Mouse (Mus musculus): Measurements from ENCODE around the gene Polrmt. TPM values are rescaled to one million over a fixed set of nuclear protein-coding genes. Genes with fewer than 3 reads are reported as not detected.

The Polrmt gene
- total RNA-seq, 2 experiments from 2014 or later = 35.4 to 39.6 TPM

DNA sequence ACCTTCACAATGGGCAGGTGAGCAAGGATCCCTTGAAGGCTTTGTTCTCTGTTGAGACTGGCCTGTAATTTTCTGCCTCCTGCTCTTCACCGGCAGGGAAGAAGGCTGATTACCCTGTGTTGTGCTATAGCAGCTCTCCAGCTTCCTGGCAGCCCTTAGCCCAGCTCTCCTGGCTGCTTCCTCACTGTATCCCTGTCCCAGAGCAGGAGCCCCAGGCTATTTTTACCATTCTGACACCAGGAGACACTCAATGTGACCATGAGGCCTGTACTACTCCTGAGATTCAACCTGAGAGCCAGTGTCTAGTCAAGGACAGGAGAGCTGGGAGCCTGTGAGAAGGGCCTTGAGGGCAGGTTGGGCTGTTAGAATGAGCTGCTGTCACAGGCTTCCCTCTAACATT is 59.7 kb downstream of the Polrmt start:
- peak; percentile 53 for DNase-seq

DNA sequence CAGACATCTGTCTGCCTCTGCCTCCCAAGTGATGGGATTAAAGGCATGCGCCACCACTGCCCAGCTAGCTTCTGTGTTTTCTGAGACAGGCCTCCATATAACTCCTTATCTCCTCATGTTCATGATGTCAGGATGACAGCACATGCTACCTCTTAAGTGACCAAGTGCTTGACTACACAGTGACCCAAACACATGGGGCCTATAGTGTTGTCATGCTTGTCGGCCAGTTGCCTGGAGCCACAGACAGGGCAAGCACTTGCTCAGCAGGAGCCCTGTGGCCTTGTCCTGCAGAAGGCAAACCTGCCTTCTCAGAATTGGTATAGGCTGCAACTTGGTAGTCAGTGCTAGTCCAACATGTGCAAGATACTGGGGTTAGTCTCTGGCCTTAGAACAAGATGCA is 60.2 kb downstream of the Polrmt start:
- DNase-seq = no peak

Other genes starting within 250 kb of the Polrmt start
- gene Plpp2, start 212.8 kb downstream of the Polrmt start, total RNA-seq (2021) = 1 to 10 TPM; 5.7 to 6.0 TPM
- gene Mier2, start 191.4 kb downstream of the Polrmt start, total RNA-seq (2021) = 10 to 100 TPM; 19.7 to 21.9 TPM
- gene Theg, start 159.2 kb downstream of the Polrmt start, total RNA-seq (2021) = not detected
- gene C2cd4c, start 132.6 kb downstream of the Polrmt start, total RNA-seq (2021) = under 1 TPM; 0.10 to 0.11 TPM
- gene Shc2, start 108.7 kb downstream of the Polrmt start, total RNA-seq (2021) = 1 to 10 TPM; 3.2 to 3.7 TPM
- not detected for gene Odf3l2, start 100.8 kb downstream of the Polrmt start, total RNA-seq (2021)
- gene Madcam1, start 82.0 kb downstream of the Polrmt start, total RNA-seq (2021) = under 1 TPM; 0.36 to 0.67 TPM
- 10 to 100 TPM; 18.8 to 20.3 TPM for gene Tpgs1, start 77.2 kb downstream of the Polrmt start, total RNA-seq (2021)
- 100 to 1,000 TPM; 134 to 145 TPM for gene Cdc34, start 64.4 kb downstream of the Polrmt start, total RNA-seq (2021)
- 1 to 10 TPM; 2.9 to 3.7 TPM for gene Gzmm, start 57.6 kb downstream of the Polrmt start, total RNA-seq (2021)
- gene Bsg, start 42.1 kb downstream of the Polrmt start, total RNA-seq (2021) = 100 to 1,000 TPM; 793 to 876 TPM
- 1 to 10 TPM; 7.6 to 9.5 TPM for gene Hcn2, start 29.9 kb downstream of the Polrmt start, total RNA-seq (2021)
- gene Fgf22, start 8.5 kb upstream of the Polrmt start, total RNA-seq (2021) = not detected
- 10 to 100 TPM; 40.3 to 45.9 TPM for gene Rnf126, start 20.4 kb upstream of the Polrmt start, total RNA-seq (2021)
- 10 to 100 TPM; 10.3 TPM for gene Fstl3, start 30.7 kb upstream of the Polrmt start, total RNA-seq (2021)
- not detected for gene Prss57, start 44.4 kb upstream of the Polrmt start, total RNA-seq (2021)
- 10 to 100 TPM; 78.5 to 88.6 TPM for gene Palm, start 47.0 kb upstream of the Polrmt start, total RNA-seq (2021)
- under 1 TPM; 0.14 to 0.45 TPM for gene Misp, start 74.4 kb upstream of the Polrmt start, total RNA-seq (2021)
- 100 to 1,000 TPM; 167 to 182 TPM for gene Ptbp1, start 107.8 kb upstream of the Polrmt start, total RNA-seq (2021)
- gene Prtn3, start 127.9 kb upstream of the Polrmt start, total RNA-seq (2021) = not detected
- 1 to 10 TPM; 2.5 to 2.9 TPM for gene Plppr3, start 128.1 kb upstream of the Polrmt start, total RNA-seq (2021)
- gene Elane, start 139.7 kb upstream of the Polrmt start, total RNA-seq (2021) = not detected
- under 1 TPM in 1 of 2 experiments, not detected in 1; 0.38 TPM for gene Cfd, start 144.3 kb upstream of the Polrmt start, total RNA-seq (2021)
- gene Med16, start 162.3 kb upstream of the Polrmt start, total RNA-seq (2021) = 10 to 100 TPM; 67.1 to 68.2 TPM
- not detected for gene Gm26602, start 164.3 kb upstream of the Polrmt start, total RNA-seq (2021)
- gene Kiss1r, start 170.4 kb upstream of the Polrmt start, total RNA-seq (2021) = under 1 TPM; 0.25 to 0.33 TPM
- 100 to 1,000 TPM in 1 of 2 experiments, 10 to 100 TPM in 1; 91.0 to 100 TPM for gene R3hdm4, start 174.6 kb upstream of the Polrmt start, total RNA-seq (2021)
- gene Arid3a, start 180.5 kb upstream of the Polrmt start, total RNA-seq (2021) = 1 to 10 TPM; 4.2 to 4.3 TPM
- gene Wdr18, start 213.6 kb upstream of the Polrmt start, total RNA-seq (2021) = 10 to 100 TPM; 25.5 to 28.5 TPM
- gene Grin3b, start 224.1 kb upstream of the Polrmt start, total RNA-seq (2021) = under 1 TPM in 1 of 2 experiments, not detected in 1; 0.21 TPM
- 100 to 1,000 TPM; 117 to 120 TPM for gene Tmem259, start 237.7 kb upstream of the Polrmt start, total RNA-seq (2021)
- 100 to 1,000 TPM; 109 to 113 TPM for gene Cnn2, start 242.0 kb upstream of the Polrmt start, total RNA-seq (2021)
- gene Abca7, start 249.9 kb upstream of the Polrmt start, total RNA-seq (2021) = 1 to 10 TPM; 6.9 to 8.1 TPM